Mouse (Mus musculus) lung, postnatal 0 days (tissue): ENCODE results near the gene Mta3.

Experiments
- CTCF ChIP-seq: IDR thresholded peaks from 2 replicates; pipeline ENCODE4 v1.5.1; 2016; ENCODE audit warnings: antibody characterized with exemption, mild to moderate bottlenecking
- EP300 ChIP-seq: IDR thresholded peaks from 2 replicates; pipeline ENCODE4 v1.6.1; 2016; ENCODE audit warnings: antibody characterized with exemption, mild to moderate bottlenecking, control low read depth

DNA sequence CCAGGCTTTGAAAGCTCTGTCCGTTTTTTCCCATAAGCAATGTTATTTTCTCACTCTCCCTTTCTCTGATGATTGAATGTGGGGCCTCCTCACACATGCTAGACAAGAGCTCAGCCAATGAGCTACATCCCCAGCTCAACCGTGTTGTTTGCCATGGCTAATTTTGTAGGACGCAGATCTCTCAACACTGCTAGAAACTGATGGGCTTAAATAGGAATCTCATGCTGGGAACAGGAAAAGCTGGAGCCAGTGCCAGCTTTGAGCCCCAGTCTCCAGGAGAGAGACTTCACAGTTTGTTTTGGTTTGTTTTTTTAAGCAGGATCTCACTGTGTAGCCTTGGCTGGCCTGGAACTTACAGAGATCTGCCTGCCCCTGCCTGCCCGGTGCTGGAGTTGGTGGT, 53.6 kb downstream of the Mta3 start:
- TF ChIP-seq CTCF (no peak), EP300 (no peak)
